ENCODE assay signal across 9 mouse cellular contexts in genomic region chr12:76867586-76868280, GRCm38 (mm10). TPM values are rescaled to one million over a fixed set of nuclear protein-coding genes. Genes with fewer than 3 reads are reported as not detected.
A peak's percentile ranks its signal among the peaks of the same experiment; 100 is the strongest.
DNase-seq lines count a peak whose midpoint lies in the region; ATAC-seq lines count a peak whose summit lies in the region.
"Had no signal": no experiment of that assay in that cellular context is flagged by ENCODE, and none has a peak within 500 bp of the region (broad histone marks: within the 10 kb centered on the region; RNA-seq: fewer than 3 reads in every experiment).

No protein-coding gene starts in this region.

- no peaks in the 10 kb centered on the region for H3K27me3 ChIP-seq in lung, embryonic 16.5 days (ENCODE audit: control insufficient read depth, insufficient read depth, low read depth, low read length)
- no peaks in the 10 kb centered on the region for H3K27me3 ChIP-seq in midbrain, embryonic 11.5 days (ENCODE audit: control insufficient read depth, insufficient read depth, low read length)
- H3K27me3 ChIP-seq in forebrain, embryonic 15.5 days: no peaks in the 10 kb centered on the region

- H3K36me3 ChIP-seq in lung, embryonic 16.5 days (ENCODE audit: control insufficient read depth, insufficient read depth, low read length): no peaks in the 10 kb centered on the region
- H3K36me3 ChIP-seq in midbrain, embryonic 11.5 days (ENCODE audit: control insufficient read depth, insufficient read depth, low read length): no peaks in the 10 kb centered on the region
- H3K36me3 ChIP-seq in forebrain, embryonic 15.5 days: no peaks in the 10 kb centered on the region

- H3K9ac ChIP-seq in lung, embryonic 16.5 days (ENCODE audit: low read length): peak overlapping the region; percentile 20; the same call in 1 of the 2 replicates
- no peak overlapping the region for H3K9ac ChIP-seq in midbrain, embryonic 11.5 days (ENCODE audit: low read length)
- H3K9ac ChIP-seq in forebrain, embryonic 15.5 days (replicated peaks): no peak overlapping the region

- 0 out of 2 replicates have a peak, but pooled peaks cover 3% of the 10 kb centered on the region for H3K4me1 ChIP-seq in lung, embryonic 16.5 days (replicated peaks; ENCODE audit: control insufficient read depth, insufficient read depth, low read length)
- H3K4me1 ChIP-seq in midbrain, embryonic 11.5 days (ENCODE audit: control insufficient read depth, insufficient read depth, low read length): no peaks in the 10 kb centered on the region
- H3K4me1 ChIP-seq in forebrain, embryonic 15.5 days: no peaks in the 10 kb centered on the region

- peak; percentile 82 for ATAC-seq in lung, embryonic 16.5 days (ENCODE audit: low read depth)
- ATAC-seq in midbrain, embryonic 11.5 days (ENCODE audit: low FRiP score): no peak
- no peak for ATAC-seq in forebrain, embryonic 15.5 days (replicated peaks)

- peak; percentile 51 to 72 for DNase-seq in adrenal gland, adult (ENCODE audit: inconsistent age in 2 of 2, low spot score in 1 of 2)
- DNase-seq in adrenal gland, postnatal 4 days (ENCODE audit: low spot score in 2 of 2): no peak
- peak; percentile 16 to 18 for DNase-seq in CD8-positive naive resting alpha-beta T cell, adult 2 months (ENCODE audit: low read depth in 2 of 2, low spot score in 2 of 2)
- peak; percentile 63 for DNase-seq in cerebellum, adult 9-11 months
- DNase-seq in midbrain, embryonic 11.5 days (ENCODE audit: low spot score, missing footprints): no peak
- DNase-seq in kidney, postnatal 14 days: no peak

- H3K9me3 ChIP-seq in lung, embryonic 16.5 days (ENCODE audit: control insufficient read depth, low read length): no peaks in the 10 kb centered on the region
- H3K9me3 ChIP-seq in midbrain, embryonic 11.5 days (ENCODE audit: control insufficient read depth, low read length): no peaks in the 10 kb centered on the region
- no peaks in the 10 kb centered on the region for H3K9me3 ChIP-seq in forebrain, embryonic 15.5 days

- 45% methylated on average over 10 of the region's 10 CpGs for WGBS in lung, embryonic 16.5 days
- 59% methylated on average over 10 of the region's 10 CpGs for WGBS in midbrain, embryonic 11.5 days
- WGBS in forebrain, embryonic 15.5 days: 56% methylated on average over 10 of the region's 10 CpGs

- no peak overlapping the region for H3K4me2 ChIP-seq in lung, embryonic 16.5 days (ENCODE audit: low read depth, low read length)
- H3K4me2 ChIP-seq in midbrain, embryonic 11.5 days: no peak overlapping the region
- no peak overlapping the region for H3K4me2 ChIP-seq in forebrain, embryonic 15.5 days (replicated peaks)

- H3K4me3 ChIP-seq in lung, embryonic 16.5 days (ENCODE audit: low read length): no peak overlapping the region
- H3K4me3 ChIP-seq in midbrain, embryonic 11.5 days (ENCODE audit: low read depth, low read length): no peak overlapping the region
- H3K4me3 ChIP-seq in forebrain, embryonic 15.5 days: no peak overlapping the region

- H3K27ac ChIP-seq in lung, embryonic 16.5 days (ENCODE audit: low read length): peak overlapping the region; percentile 80
- no peak overlapping the region for H3K27ac ChIP-seq in midbrain, embryonic 11.5 days (ENCODE audit: low read depth, low read length)
- no peak overlapping the region for H3K27ac ChIP-seq in forebrain, embryonic 15.5 days (replicated peaks)

RNA-seq across cellular contexts. Expression of gene Rab15, which starts 45.0 kb away (rescaled TPM):
- 10 to 100 TPM in 1 of 2 experiments, 1 to 10 TPM in 1; 6.4 to 10.1 TPM for total RNA-seq in adrenal gland, postnatal 4 days (2021)
- polyA plus RNA-seq in lung, embryonic 16.5 days (2015; fragmentation: Nextera tagmentation; extraction: Ambion mirVana): 34.8 and 35.8 TPM in 2 replicates
- 7.7 and 10.1 TPM in 2 replicates for polyA plus RNA-seq in midbrain, embryonic 11.5 days (2014; fragmentation: Nextera tagmentation; extraction: Ambion mirVana)
- polyA plus RNA-seq in forebrain, embryonic 15.5 days (2015; fragmentation: Nextera tagmentation; extraction: Ambion mirVana): 23.9 and 26.7 TPM in 2 replicates
- total RNA-seq: neutrophil, adult 5-6 weeks had no signal

Comparison
In these comparisons a context has a peak if more than half of its experiments do, and no peak if none do; other contexts are left out.
1. DNase-seq: peak in adrenal gland, adult (2 of 2), CD8-positive naive resting alpha-beta T cell, adult 2 months (2 of 2) and cerebellum, adult 9-11 months (single experiment); none in adrenal gland, postnatal 4 days (0 of 2), midbrain, embryonic 11.5 days (single experiment) and kidney, postnatal 14 days (single experiment).